Mouse (Mus musculus) gastrocnemius, adult 2 months (tissue): ENCODE data around the gene Hist2h2bb. TPM values are rescaled to one million over a fixed set of nuclear protein-coding genes. Genes with fewer than 3 reads are reported as not detected.
A peak's percentile ranks its signal among the peaks of the same experiment; 100 is the strongest.

Source experiments
- DNase-seq: peaks from one replicate; pipeline ENCODE4 v3.0.0; 2022
- H3K27ac ChIP-seq: fragments of 200-600 bp; 2 replicates; pipeline ENCODE4 v1.8.1; 2022; ENCODE audit warnings: mild to moderate bottlenecking
- H3K4me3 ChIP-seq: fragments of 200-600 bp; 2 replicates; pipeline ENCODE4 v1.8.1; 2022; ENCODE audit warnings: mild to moderate bottlenecking, moderate library complexity
- CTCF ChIP-seq: fragments of 200-600 bp; IDR thresholded peaks from 2 replicates; pipeline ENCODE4 v1.8.1; 2022; ENCODE audit warnings: antibody characterized with exemption, mild to moderate bottlenecking, moderate library complexity
- intact Hi-C: fragments of 180-260 bp; cut with DNase I; formaldehyde crosslinking; loops from one replicate; pipeline ENCODE4 v1.15.1; 2025
- total RNA-seq, 2 experiments: library from RNA; stranded (reverse); gene quantifications; 2 replicates each; pipeline ENCODE4 v1.2.3; 2021

Gene Hist2h2bb
- total RNA-seq, 2 experiments from 2014 or later: 18.6 to 24.8 TPM

DNA sequence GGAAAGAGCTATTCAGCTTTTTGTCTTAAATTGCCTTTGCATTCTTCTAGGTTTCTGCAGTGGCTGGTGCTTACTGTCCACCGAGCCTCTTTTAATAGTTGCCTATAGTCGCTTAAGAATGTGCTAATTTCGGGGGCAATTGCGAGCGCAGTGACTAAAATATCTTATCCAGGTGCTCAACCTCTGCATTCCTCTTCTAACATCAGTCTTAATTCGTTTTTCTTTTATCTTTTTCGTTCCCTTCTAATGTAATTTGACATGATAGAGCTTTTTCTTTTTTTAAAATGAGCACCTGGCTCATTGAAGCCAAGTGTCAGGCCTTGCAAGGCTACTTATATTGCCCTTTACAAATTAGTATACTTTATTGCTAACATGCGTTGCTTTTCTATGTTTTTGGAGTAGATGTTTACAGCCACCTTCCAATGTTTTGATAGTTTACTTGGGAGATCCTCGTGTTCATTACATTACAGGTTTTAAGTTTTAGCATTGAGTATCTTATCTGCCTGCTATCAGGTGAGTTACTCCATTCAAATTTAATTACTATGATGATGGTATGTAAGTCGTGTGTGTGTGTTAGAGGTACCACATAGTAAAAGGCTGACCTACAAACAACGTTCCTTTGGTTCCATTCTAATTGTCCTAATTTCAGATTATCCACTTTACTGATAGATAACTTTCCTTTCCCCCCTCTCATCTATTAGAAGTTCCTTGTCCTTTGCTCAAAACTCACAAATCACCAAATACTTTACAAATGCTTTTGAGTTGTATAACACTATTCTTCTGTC, 22.0 kb upstream of the Hist2h2bb start:
- intact Hi-C loops: no loop called here
- peak overlapping the region; percentile 45 for H3K4me3 ChIP-seq
- no peak for DNase-seq
- no peak for TF ChIP-seq CTCF
- H3K27ac ChIP-seq: no peak overlapping the region

DNA sequence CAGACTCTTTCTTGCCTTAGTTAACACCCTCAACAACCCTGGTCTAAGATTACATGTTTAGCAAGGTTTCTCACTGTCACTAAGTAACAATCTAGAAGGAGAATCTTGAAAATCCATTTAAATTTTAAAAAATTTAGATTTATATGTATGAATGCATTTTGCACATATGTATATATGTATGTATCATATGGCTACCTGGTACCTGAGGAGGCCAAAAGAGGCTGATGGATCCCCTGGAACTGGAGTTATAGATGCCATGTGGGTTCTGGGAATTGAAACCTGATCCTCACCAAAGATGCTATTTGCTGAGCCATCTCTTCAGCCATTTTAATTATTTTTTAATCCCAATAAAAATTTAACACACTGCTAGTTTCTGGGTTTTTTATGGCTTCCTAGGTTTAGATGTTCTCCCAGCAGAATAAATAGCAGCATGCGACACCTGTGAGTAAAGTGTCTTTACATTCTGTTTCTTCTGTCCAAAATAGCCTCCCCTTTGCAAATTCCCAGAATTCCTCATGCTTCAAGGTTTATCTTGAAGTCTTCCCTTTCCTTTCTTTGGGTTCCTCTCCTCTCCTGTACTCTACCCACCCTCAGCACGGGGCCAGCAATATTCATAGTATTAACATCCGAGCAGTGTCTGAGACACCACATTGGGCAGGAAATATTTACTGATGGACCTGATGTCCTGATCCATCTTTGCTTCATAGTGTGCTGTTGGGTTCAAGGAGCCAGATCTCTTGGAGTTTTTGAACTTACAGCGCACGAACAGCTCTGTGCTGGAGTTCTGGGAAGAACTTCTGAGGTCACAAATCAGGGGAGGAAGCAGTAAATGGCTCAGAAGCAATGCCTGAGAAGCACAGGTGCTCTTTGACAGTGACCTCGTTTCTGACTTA, 21.2 kb upstream of the Hist2h2bb start:
- no peak for TF ChIP-seq CTCF
- no peak overlapping the region for H3K4me3 ChIP-seq
- intact Hi-C loops: no loop called here
- no peak for DNase-seq
- no peak overlapping the region for H3K27ac ChIP-seq

DNA sequence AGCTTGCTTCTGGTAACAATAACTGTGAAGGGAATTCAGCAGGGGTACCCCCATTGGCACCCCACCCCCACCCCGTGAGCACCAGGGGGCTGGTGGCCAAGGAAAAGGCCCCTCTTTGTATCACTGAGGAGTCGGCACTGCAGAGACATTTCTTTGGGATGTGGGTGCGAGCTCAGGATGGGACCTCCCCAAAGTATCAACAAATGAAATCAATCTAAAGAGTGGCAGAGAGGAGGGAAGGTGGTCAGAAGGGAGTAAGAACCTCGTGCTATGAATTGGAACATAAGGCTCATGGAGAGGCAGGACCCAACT, 20.6 kb upstream of the Hist2h2bb start:
- Histone ChIP-seq H3K27ac (no peak overlapping the region), H3K4me3 (no peak overlapping the region)
- no peak for TF ChIP-seq CTCF
- no peak for DNase-seq
- intact Hi-C loops: no loop called here

DNA sequence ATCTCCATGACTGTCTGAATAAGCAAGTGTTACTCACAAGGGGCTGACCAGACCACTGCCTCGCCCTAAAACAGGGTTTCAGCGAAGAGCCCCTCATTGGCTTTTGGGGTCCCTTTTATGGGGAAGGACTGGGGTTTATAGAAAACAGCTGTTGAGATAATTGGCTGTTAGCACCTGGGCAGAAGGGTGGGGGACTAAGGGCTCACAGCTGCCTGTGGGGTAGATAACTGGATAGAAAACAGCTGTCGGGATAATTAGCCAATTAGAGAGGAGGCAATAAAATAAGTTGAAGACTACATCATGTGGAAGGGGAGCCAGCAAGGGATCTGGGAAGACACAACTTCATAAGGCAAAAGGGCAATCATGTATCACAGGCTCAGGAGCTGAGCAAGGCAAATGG, 18.7 kb upstream of the Hist2h2bb start:
- Histone ChIP-seq H3K27ac (no peak overlapping the region), H3K4me3 (no peak overlapping the region)
- no peak for TF ChIP-seq CTCF
- intact Hi-C loops: no loop called here
- DNase-seq: no peak

DNA sequence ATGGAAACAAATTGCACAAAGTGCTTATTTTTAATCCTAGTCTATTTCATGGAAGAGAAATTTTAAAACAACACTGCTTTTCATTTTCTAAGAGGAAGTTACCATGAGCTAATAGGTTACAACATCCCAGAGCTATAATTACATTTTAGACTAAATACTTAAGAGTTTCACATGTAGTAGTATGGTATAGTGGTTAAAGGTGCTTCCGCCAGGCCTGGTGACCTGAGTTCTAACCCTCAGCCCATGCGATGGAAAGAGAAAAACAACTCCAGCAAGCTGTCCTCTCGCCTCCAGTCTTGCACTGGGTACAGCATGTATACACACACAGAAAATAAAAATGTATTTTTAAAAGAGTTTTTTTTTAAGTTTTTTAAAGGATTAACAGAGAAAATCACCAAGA, 17.8 kb upstream of the Hist2h2bb start:
- Histone ChIP-seq H3K27ac (no peak overlapping the region), H3K4me3 (no peak overlapping the region)
- TF ChIP-seq CTCF: no peak
- intact Hi-C loops: no loop called here
- DNase-seq: no peak

DNA sequence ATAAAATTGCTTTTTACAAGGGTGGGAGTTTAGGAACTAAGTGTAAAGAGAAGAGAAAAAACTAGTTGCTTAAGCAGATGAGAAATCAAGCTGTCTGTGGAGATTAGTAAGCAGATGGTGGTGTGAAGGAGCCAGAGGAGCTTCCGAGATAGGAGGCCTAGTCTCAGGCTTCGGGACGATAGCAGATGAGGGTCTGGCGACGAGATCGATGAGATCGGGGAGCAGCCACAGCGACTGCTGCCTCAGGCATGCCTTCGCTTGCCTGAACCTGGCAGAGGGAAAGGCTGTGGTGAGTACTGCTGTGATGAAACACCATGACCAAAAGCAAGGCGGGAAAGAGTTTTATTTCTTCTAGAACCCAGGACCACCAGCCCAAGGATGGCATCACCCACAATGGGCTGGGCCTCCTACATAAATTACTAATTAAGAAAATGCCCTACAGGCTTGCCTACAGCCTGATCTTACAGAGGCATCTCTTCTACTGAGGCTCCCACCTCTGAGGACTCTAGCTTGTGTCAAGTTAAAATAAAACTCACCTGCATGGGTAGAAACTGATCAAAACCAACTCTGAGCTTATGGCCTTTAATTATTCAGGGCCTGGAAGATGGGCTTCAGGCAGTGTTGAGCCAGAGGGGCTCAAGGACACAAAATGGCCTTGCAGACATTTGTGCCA, 14.7 kb upstream of the Hist2h2bb start:
- Histone ChIP-seq H3K4me3 (no peak overlapping the region), H3K27ac (no peak overlapping the region)
- no peak for TF ChIP-seq CTCF
- DNase-seq: no peak
- intact Hi-C loops: no loop called here

DNA sequence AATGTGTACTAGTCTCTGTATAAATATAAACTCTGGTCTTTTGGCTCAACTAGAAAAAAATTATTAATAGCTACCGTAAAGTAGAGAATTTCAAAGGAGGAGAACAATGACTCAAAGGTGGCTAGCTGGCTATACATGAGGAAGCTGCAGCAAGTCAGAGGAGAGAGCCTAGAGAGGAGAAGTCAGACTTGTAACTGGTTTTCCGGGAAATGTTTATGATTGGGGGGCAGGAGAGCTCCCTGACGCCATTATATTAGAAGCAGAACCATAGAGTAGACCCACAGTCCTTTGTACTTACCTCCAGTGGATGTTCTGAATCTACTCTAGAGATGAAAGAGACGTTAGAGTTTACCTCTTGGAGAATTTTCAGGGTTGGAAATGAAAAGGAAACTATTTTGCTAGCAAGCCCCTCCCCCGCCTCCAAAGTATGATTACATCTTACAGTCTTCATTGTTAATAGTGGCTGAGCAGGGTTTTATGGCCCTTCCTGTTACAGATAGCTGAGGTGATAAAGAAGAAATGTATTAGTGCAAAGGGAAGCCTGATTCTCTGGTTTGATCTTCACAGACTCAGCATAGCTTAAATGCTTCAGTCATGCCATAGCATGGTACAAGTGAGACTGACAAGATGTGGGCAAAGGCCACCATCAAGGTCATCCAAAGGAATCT, 13.5 kb upstream of the Hist2h2bb start:
- no peak for TF ChIP-seq CTCF
- H3K27ac ChIP-seq: no peak overlapping the region
- DNase-seq: no peak
- intact Hi-C loops: no loop called here
- no peak overlapping the region for H3K4me3 ChIP-seq

DNA sequence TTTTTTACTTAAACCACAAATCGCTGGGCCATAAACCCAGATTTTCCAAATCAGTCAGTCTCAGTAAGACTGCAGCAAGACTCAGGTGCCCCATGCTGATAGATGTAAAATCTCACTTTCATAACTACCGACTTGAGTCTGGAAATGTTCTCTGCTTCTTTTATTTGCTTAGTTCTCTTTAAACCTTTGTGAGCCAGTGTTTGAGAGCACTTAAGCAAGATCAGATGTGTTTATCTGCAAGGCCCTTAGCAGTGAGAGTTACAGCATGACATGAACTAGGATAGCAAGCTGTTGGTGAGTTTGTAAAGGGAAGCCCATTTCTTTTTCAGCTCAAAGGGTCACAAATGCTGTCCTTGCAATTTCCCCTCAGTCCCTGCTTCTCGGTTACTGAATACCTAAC, 12.4 kb upstream of the Hist2h2bb start:
- intact Hi-C loops: no loop called here
- no peak overlapping the region for H3K27ac ChIP-seq
- no peak for TF ChIP-seq CTCF
- no peak for DNase-seq
- H3K4me3 ChIP-seq: no peak overlapping the region

DNA sequence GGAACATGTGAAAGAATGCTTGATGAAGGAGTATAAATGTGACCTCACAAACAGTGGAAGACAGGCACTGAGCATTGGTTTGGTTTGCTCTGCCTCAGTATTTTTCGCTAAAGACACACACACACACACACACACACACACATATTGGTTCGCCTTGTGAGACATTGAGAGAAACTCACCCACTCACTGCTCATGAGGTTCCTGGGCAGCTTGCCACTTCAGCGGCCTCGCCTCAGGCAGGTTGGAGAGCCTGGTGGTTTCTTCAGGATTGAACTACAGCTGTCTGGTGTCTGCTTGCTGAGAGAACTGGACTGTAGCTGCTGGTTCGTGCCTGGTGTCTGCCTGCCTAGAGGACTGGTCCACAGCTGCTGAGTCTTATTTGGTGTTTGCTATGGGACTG, 9.3 kb upstream of the Hist2h2bb start:
- DNase-seq: no peak
- intact Hi-C loops: loop anchor here (10.0 kb wide), 1 partner anchor 245 kb away; no protein-coding TSS in a partner anchor
- TF ChIP-seq CTCF: no peak
- Histone ChIP-seq H3K4me3 (no peak overlapping the region), H3K27ac (no peak overlapping the region)

DNA sequence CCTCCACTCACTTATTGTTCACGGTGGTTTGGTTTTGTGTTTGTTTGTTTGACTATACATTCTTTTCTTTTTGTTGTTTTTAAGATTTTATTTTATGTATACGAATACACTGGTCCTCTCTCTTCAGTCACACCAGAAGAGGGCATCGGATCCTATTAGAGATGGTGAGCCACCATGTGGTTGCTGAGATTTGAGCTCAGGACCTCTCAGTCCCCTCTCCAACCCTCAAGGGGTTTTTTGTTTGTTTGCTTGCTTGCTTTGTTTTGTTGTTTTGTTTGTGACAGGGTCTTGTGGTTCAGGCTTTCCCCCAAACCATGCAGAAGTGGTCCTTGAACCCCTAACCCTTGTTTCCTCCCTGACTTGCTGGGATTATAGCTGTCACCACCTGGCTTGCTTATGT, 7.9 kb upstream of the Hist2h2bb start:
- no peak for TF ChIP-seq CTCF
- no peak for DNase-seq
- Histone ChIP-seq H3K4me3 (peak overlapping the region; percentile 97), H3K27ac (peak overlapping the region; percentile 97)
- intact Hi-C loops: loop anchor here (2.0 to 10.0 kb wide), 2 partner anchors 41 to 243 kb away; partner anchors contain the start of genes Hist2h2ac and Hist2h2be

DNA sequence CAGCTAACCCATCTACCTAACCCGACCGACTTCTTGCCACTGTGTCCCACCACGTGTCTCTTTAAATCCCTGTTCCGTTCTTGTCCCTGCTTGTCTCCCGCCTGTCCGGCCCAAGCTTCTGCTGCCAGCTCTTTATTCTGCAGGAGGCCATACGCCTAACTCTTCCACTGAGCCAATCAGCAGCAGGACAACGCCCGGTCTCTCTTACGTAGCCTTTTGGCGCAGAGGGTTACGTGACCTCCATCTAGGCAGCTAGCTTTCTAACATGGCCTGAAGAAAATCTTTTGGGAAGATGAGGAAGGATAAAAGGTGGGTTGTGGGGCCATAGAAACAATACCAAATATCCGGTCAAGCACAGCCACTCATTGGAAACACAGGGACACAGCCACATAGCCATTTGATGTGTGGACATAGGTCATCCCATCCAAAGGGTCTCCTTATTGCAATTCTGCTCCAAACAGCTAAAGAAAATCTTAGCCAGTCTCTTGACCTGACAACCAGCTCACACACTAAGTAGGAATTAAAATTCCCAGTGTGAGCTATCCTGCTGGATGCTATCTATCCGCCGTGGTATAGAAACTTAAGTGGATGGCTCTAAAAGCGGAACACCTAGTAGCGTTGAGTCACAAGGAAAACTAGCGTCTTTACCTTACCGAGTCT, 7.2 kb upstream of the Hist2h2bb start:
- Histone ChIP-seq H3K27ac (peak overlapping the region; percentile 97), H3K4me3 (peak overlapping the region; percentile 97)
- TF ChIP-seq CTCF: no peak
- DNase-seq: peak; percentile 90
- intact Hi-C loops: loop anchor here (2.0 to 10.0 kb wide), 2 partner anchors 42 to 242 kb away; partner anchors contain the start of genes Hist2h2ac and Hist2h2be
